Mouse (Mus musculus) limb, embryonic 11.5 days (tissue): ENCODE measurements at regions not wholly inside any gene's neighbourhood (a gene's known extent, or its start where the extent isn't known, plus 50 kb on each side); places are given as distances from the start of the nearest gene placed in this dataset.

Experiments
- ATAC-seq: fragments of 200-750 bp; cut with Nextera tagmentation; 2 replicates; pipeline ENCODE4 v1.8.0; 2017; ENCODE audit warnings: low read depth; ENCODE audit not compliant: insufficient number of reproducible peaks, low FRiP score, low TSS enrichment
- DNase-seq: peaks from one replicate; pipeline ENCODE4 v3.0.0-alpha.2; 2015; ENCODE audit warnings: low spot score
- H3K27ac ChIP-seq: fragments of 300-500 bp; sonication (generic); replicated peaks from 2 replicates; pipeline ENCODE4 v1.5.1; 2014; ENCODE audit warnings: low read depth, mild to moderate bottlenecking, low read length
- H3K27me3 ChIP-seq: fragments of 300-500 bp; sonication (generic); 2 replicates; pipeline ENCODE4 v1.6.1; 2014; ENCODE audit warnings: mild to moderate bottlenecking, low read length, mixed read lengths; ENCODE audit not compliant: control insufficient read depth, insufficient read depth
- H3K36me3 ChIP-seq: fragments of 300-500 bp; sonication (generic); 2 replicates; pipeline ENCODE4 v1.6.1; 2014; ENCODE audit warnings: mild to moderate bottlenecking, low read length, moderate library complexity, mixed read lengths; ENCODE audit not compliant: control insufficient read depth, insufficient read depth
- H3K4me1 ChIP-seq: fragments of 300-500 bp; sonication (generic); 2 replicates; pipeline ENCODE4 v1.6.1; 2014; ENCODE audit warnings: low read length, mixed read lengths; ENCODE audit not compliant: control insufficient read depth, insufficient read depth
- H3K4me2 ChIP-seq: fragments of 300-500 bp; sonication (generic); 2 replicates; pipeline ENCODE4 v1.6.1; 2014; ENCODE audit warnings: low read depth, mild to moderate bottlenecking, moderate library complexity; ENCODE audit not compliant: severe bottlenecking
- H3K4me3 ChIP-seq: fragments of 300-500 bp; sonication (generic); 2 replicates; pipeline ENCODE4 v1.5.1; 2014; ENCODE audit warnings: low read depth, low read length
- H3K9ac ChIP-seq: fragments of 300-500 bp; sonication (generic); 2 replicates; pipeline ENCODE4 v1.6.1; 2014; ENCODE audit warnings: mild to moderate bottlenecking, low read length
- H3K9me3 ChIP-seq: fragments of 300-500 bp; sonication (generic); 2 replicates; pipeline ENCODE4 v1.6.1; 2016; ENCODE audit warnings: low read length; ENCODE audit not compliant: control insufficient read depth
- WGBS: fragments of 180-500 bp; shearing (Covaris S2); extraction: QIAGEN DNeasy Blood & Tissue Kit; methylation state at CpG from one replicate; pipeline ENCODE4 v1.1.7; 2014; 5-methylcytosine and 5-hydroxymethylcytosine counted together

GRCm38 (mm10) chr4:154787190-154787589, 50.1 kb upstream of the Ttc34 start:
- WGBS: 13% methylated on average over 8 of the region's 8 CpGs
- peak; percentile 83 for DNase-seq
- H3K27ac ChIP-seq: no peak overlapping the region
- no peak overlapping the region for H3K4me3 ChIP-seq
- H3K36me3 ChIP-seq: no peaks in the 10 kb centered on the region
- H3K4me2 ChIP-seq: no peak overlapping the region
- ATAC-seq: peak; percentile 58
- peaks cover 28% of the 10 kb centered on the region for H3K4me1 ChIP-seq
- no peak overlapping the region for H3K9ac ChIP-seq
- no peaks in the 10 kb centered on the region for H3K9me3 ChIP-seq
- H3K27me3 ChIP-seq: no peaks in the 10 kb centered on the region
